Comparison of ENCODE assay signal across 20 mouse cellular contexts in the genomic region with DNA sequence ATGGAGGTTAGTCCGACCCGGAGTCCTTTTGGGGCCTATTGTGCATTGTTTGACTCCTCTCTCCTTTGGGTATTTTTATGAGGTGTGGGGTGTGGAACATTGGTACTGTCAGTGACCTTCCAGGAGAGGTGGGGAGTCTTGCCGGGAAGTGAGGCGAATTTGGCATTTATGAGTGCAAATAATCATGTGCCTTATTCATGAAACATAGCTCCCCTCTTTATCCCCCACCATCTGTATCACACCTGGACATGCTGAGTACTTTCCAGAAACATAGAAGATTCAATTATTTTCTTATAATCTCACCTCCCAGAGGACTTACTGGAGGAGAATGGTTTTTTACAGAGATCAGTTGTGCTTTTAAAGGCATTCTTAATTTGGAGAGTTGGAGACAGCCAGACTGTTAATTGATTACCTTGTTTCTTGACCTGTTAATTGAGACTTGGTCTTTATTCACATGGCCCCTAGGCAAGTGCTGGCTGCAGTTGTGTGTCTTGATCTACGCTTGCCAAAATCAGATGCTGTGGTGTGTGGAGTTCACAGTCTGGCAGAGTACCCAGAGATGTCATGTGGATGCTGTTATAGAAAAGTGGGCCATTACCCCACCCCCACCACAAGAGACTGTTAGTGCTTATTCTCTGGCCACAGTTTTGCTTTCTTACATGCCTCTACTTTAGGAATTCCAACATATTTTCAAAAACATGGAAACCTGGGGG.
A peak's percentile ranks its signal among the peaks of the same experiment; 100 is the strongest.
DNase-seq lines count a peak whose midpoint lies in the region; ATAC-seq and TF ChIP-seq lines count a peak whose summit lies in the region.
"Had no signal": no experiment of that assay in that cellular context is flagged by ENCODE, and none has a peak within 500 bp of the region (broad histone marks: within the 10 kb centered on the region; RNA-seq: fewer than 3 reads in every experiment).

No protein-coding gene starts in this region.

- no peaks in the 10 kb centered on the region for H3K27me3 ChIP-seq in forebrain, embryonic 13.5 days
- H3K27me3 ChIP-seq in forebrain, embryonic 11.5 days (ENCODE audit: control insufficient read depth, insufficient read depth, low read length) = no peaks in the 10 kb centered on the region
- H3K27me3 ChIP-seq in lung, embryonic 15.5 days = no peaks in the 10 kb centered on the region
- H3K27me3 ChIP-seq in forebrain, embryonic 15.5 days = no peaks in the 10 kb centered on the region
- H3K27me3 ChIP-seq in limb, embryonic 14.5 days (ENCODE audit: control insufficient read depth, insufficient read depth, low read length) = no peaks in the 10 kb centered on the region
- H3K27me3 ChIP-seq: heart, embryonic 12.5 days; liver, embryonic 15.5 days; stomach, embryonic 15.5 days had no signal

- no peak for TF ChIP-seq POLR2A in lung, adult 2 months (IDR thresholded peaks at IDR 0.05; ENCODE audit: borderline replicate concordance, extremely low read depth, low read depth, low read length)
- no peak for TF ChIP-seq POLR2A in limb, embryonic 14.5 days (IDR thresholded peaks at IDR 0.05; ENCODE audit: borderline replicate concordance, extremely low read depth, insufficient read depth, insufficient read length)

- H3K4me2 ChIP-seq in forebrain, embryonic 13.5 days = no peak overlapping the region
- H3K4me2 ChIP-seq in forebrain, embryonic 11.5 days (ENCODE audit: low read depth, low read length, severe bottlenecking) = no peak overlapping the region
- H3K4me2 ChIP-seq in lung, embryonic 15.5 days = no peak overlapping the region
- no peak overlapping the region for H3K4me2 ChIP-seq in forebrain, embryonic 15.5 days (replicated peaks)
- no peak overlapping the region for H3K4me2 ChIP-seq in limb, embryonic 14.5 days (replicated peaks; ENCODE audit: low read depth, low read length, severe bottlenecking)
- H3K4me2 ChIP-seq: heart, embryonic 12.5 days; liver, embryonic 15.5 days; stomach, embryonic 15.5 days had no signal

- no peak overlapping the region for H3K9ac ChIP-seq in forebrain, embryonic 13.5 days
- no peak overlapping the region for H3K9ac ChIP-seq in forebrain, embryonic 11.5 days (ENCODE audit: low read length)
- H3K9ac ChIP-seq in lung, embryonic 15.5 days = no peak overlapping the region
- no peak overlapping the region for H3K9ac ChIP-seq in forebrain, embryonic 15.5 days (replicated peaks)
- no peak overlapping the region for H3K9ac ChIP-seq in limb, embryonic 14.5 days (ENCODE audit: low read depth, low read length, severe bottlenecking)
- H3K9ac ChIP-seq: heart, embryonic 12.5 days; liver, embryonic 15.5 days; stomach, embryonic 15.5 days had no signal

- peaks cover 13% of the 10 kb centered on the region for H3K4me1 ChIP-seq in forebrain, embryonic 13.5 days
- H3K4me1 ChIP-seq in forebrain, embryonic 11.5 days (replicated peaks; ENCODE audit: control insufficient read depth, insufficient read depth, low read length) = no peaks in the 10 kb centered on the region
- peaks cover 42% of the 10 kb centered on the region for H3K4me1 ChIP-seq in lung, embryonic 15.5 days
- H3K4me1 ChIP-seq in lung, adult 2 months (ENCODE audit: control insufficient read depth, insufficient read depth, low read length) = no peaks in the 10 kb centered on the region
- peaks cover 9% of the 10 kb centered on the region for H3K4me1 ChIP-seq in forebrain, embryonic 15.5 days
- H3K4me1 ChIP-seq in limb, embryonic 14.5 days (ENCODE audit: control insufficient read depth, insufficient read depth, low read length) = peaks cover 24% of the 10 kb centered on the region
- H3K4me1 ChIP-seq: heart, embryonic 12.5 days; liver, embryonic 15.5 days; stomach, embryonic 15.5 days had no signal

- H3K27ac ChIP-seq in forebrain, embryonic 13.5 days = no peak overlapping the region
- no peak overlapping the region for H3K27ac ChIP-seq in forebrain, embryonic 11.5 days (ENCODE audit: low read depth, low read length)
- H3K27ac ChIP-seq in lung, embryonic 15.5 days = 0 out of 2 replicates have a peak overlapping the region, but pooled peaks have one; percentile 5
- no peak overlapping the region for H3K27ac ChIP-seq in forebrain, embryonic 15.5 days (replicated peaks)
- no peak overlapping the region; the same call in 1 of the 2 replicates for H3K27ac ChIP-seq in limb, embryonic 14.5 days (replicated peaks; ENCODE audit: low read depth, low read length)
- H3K27ac ChIP-seq: liver, embryonic 15.5 days; stomach, embryonic 15.5 days had no signal

- H3K36me3 ChIP-seq in forebrain, embryonic 13.5 days (ENCODE audit: poor library complexity, severe bottlenecking) = no peaks in the 10 kb centered on the region
- H3K36me3 ChIP-seq in forebrain, embryonic 11.5 days (ENCODE audit: control insufficient read depth, insufficient read depth, low read length) = no peaks in the 10 kb centered on the region
- H3K36me3 ChIP-seq in lung, embryonic 15.5 days = no peaks in the 10 kb centered on the region
- no peaks in the 10 kb centered on the region for H3K36me3 ChIP-seq in forebrain, embryonic 15.5 days
- no peaks in the 10 kb centered on the region for H3K36me3 ChIP-seq in limb, embryonic 14.5 days (ENCODE audit: control insufficient read depth, insufficient read depth, low read length)
- H3K36me3 ChIP-seq: G1E; heart, embryonic 12.5 days; liver, embryonic 15.5 days; stomach, embryonic 15.5 days had no signal

- no peak for TF ChIP-seq CTCF in lung, adult 2 months (IDR thresholded peaks at IDR 0.05; ENCODE audit: insufficient read depth, low read length)

- DNase-seq in forebrain, embryonic 11.5 days (ENCODE audit: low spot score) = no peak
- no peak for DNase-seq in lung, adult 2 months
- DNase-seq in limb, embryonic 14.5 days (ENCODE audit: low spot score) = peak; percentile 39
- no peak for DNase-seq in kidney, postnatal 36 days
- DNase-seq: cerebellum, adult 2 months; kidney, adult 2 months; kidney, postnatal 10 days; lung, postnatal 4 days; retina, postnatal 1 day; thymus, adult 18-20 months; thymus, postnatal 4 days had no signal

- H3K4me3 ChIP-seq in forebrain, embryonic 13.5 days = no peak overlapping the region
- no peak overlapping the region for H3K4me3 ChIP-seq in forebrain, embryonic 11.5 days (ENCODE audit: low read depth, low read length)
- H3K4me3 ChIP-seq in lung, embryonic 15.5 days = no peak overlapping the region
- no peak overlapping the region for H3K4me3 ChIP-seq in lung, adult 2 months (replicated peaks; ENCODE audit: extremely low read depth, low read depth, low read length)
- H3K4me3 ChIP-seq in forebrain, embryonic 15.5 days = no peak overlapping the region
- no peak overlapping the region for H3K4me3 ChIP-seq in limb, embryonic 14.5 days (replicated peaks; ENCODE audit: low read length)
- H3K4me3 ChIP-seq: heart, embryonic 12.5 days; liver, embryonic 15.5 days; stomach, embryonic 15.5 days had no signal

- ATAC-seq in forebrain, embryonic 13.5 days = peak; percentile 71
- ATAC-seq in forebrain, embryonic 11.5 days (replicated peaks; ENCODE audit: low FRiP score) = no peak
- 0 out of 2 replicates have a peak, but pooled peaks have one; percentile 43 for ATAC-seq in lung, embryonic 15.5 days (ENCODE audit: borderline replicate concordance, extremely low read depth, low FRiP score, low TSS enrichment)
- peak; percentile 69 for ATAC-seq in forebrain, embryonic 15.5 days (replicated peaks)
- ATAC-seq in limb, embryonic 14.5 days (ENCODE audit: low FRiP score, low read depth) = peak; percentile 68
- ATAC-seq in CD4-positive, CD25-positive, alpha-beta regulatory T cell, adult 4 months = no peak
- ATAC-seq: inflammation-experienced regulatory T-cells, adult 6 months had no signal

- H3K9me3 ChIP-seq in forebrain, embryonic 13.5 days (replicated peaks) = no peaks in the 10 kb centered on the region
- no peaks in the 10 kb centered on the region for H3K9me3 ChIP-seq in forebrain, embryonic 11.5 days (ENCODE audit: control insufficient read depth, low read length)
- H3K9me3 ChIP-seq in lung, embryonic 15.5 days = no peaks in the 10 kb centered on the region
- H3K9me3 ChIP-seq in forebrain, embryonic 15.5 days = no peaks in the 10 kb centered on the region
- no peaks in the 10 kb centered on the region for H3K9me3 ChIP-seq in limb, embryonic 14.5 days (ENCODE audit: control insufficient read depth, low read length)
- H3K9me3 ChIP-seq: heart, embryonic 12.5 days; liver, embryonic 15.5 days; stomach, embryonic 15.5 days had no signal

- WGBS in forebrain, embryonic 13.5 days = 68% methylated on average over 5 of the region's 5 CpGs
- 87% methylated on average over 5 of the region's 5 CpGs for WGBS in forebrain, embryonic 11.5 days
- WGBS in lung, embryonic 15.5 days = 65% methylated on average over 5 of the region's 5 CpGs
- 83% methylated on average over 5 of the region's 5 CpGs for WGBS in lung, adult 2 months
- WGBS in forebrain, embryonic 15.5 days = 61% methylated on average over 5 of the region's 5 CpGs
- 15% methylated on average over 5 of the region's 5 CpGs for WGBS in limb, embryonic 14.5 days

Comparison
In these comparisons a context has a peak if more than half of its experiments do, and no peak if none do; other contexts are left out.
1. ATAC-seq: peak in forebrain, embryonic 13.5 days (single experiment), lung, embryonic 15.5 days (single experiment), forebrain, embryonic 15.5 days (single experiment) and limb, embryonic 14.5 days (single experiment); none in forebrain, embryonic 11.5 days (single experiment) and CD4-positive, CD25-positive, alpha-beta regulatory T cell, adult 4 months (single experiment).